Mouse (Mus musculus) layer of hippocampus, adult 8-10 months (tissue): ENCODE results near the gene Ropn1l. TPM values are rescaled to one million over a fixed set of nuclear protein-coding genes. Genes with fewer than 3 reads are reported as not detected.

Source experiments
- DNase-seq, 2 experiments: peaks; one replicate each; pipeline ENCODE4 v3.0.0; 2022; ENCODE audit warnings: low spot score in 2 of 2
- total RNA-seq, 4 experiments: library from RNA; stranded (reverse); gene quantifications; 2 replicates each; pipeline ENCODE4 v1.2.4; 2022

Gene Ropn1l
- total RNA-seq, 4 experiments from 2014 or later, result 0.45 to 1.2 (median 1.2) TPM; not detected in 1

DNA sequence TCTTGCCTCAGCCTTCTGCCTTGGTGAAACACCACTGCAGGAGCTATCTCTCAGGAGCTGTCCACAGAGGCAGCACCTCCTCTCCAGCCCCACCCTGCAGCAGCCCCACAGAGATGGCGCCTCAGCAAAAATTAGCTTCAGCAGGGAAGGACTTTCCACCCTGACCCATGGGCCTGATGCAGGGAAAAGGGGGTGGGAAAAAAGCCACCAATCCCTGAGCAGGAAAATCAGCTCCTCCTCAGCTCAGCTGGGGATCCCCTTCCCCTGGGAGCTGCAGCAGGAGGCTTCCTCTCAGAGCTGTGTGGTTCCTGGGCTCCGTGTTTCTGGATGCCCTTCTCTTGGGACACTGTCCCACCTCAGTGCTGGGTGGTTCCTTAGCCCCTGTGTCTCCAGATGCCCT, 3.8 kb downstream of the Ropn1l start:
- no peak for DNase-seq

DNA sequence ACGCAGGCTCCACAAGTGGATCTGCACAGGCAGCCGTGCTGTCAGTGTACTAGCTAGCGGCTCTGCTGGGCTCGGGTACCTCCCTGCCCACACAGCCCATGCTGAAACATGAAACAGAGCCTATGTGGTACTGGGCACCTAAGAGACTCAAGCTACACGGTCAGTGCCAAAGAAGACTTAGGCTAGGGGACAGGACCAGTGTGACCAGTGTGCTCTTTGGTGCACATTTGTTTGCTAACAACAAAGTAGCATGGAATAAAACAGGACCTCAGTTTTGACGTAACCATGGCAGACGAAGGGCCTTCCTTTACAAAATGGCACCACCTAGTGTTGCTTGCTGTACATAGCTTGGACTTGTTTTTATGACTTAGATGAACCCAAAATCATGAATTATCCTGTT, 6.4 kb downstream of the Ropn1l start:
- peak in 1 of 2 experiments; percentile 70 for DNase-seq

DNA sequence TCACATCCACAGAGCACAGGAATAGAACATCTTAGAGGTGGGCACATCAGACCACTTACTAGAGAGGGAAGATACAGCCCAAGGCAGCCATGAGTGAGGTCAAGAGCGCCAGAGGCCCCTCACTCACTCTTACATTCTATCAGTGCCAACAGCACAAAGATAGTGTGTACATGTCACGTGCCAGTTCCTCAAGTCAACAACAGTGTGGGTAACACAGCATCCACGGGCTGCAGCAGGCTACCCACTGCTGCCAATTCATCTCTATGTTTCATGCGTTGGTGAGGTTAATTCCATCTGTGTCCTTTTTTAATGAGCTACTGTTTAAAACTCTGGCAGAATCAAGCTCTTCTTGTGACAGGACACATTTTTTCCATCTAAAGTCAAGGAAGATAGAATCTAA, 10.8 kb downstream of the Ropn1l start:
- DNase-seq, result peak; percentile 53

DNA sequence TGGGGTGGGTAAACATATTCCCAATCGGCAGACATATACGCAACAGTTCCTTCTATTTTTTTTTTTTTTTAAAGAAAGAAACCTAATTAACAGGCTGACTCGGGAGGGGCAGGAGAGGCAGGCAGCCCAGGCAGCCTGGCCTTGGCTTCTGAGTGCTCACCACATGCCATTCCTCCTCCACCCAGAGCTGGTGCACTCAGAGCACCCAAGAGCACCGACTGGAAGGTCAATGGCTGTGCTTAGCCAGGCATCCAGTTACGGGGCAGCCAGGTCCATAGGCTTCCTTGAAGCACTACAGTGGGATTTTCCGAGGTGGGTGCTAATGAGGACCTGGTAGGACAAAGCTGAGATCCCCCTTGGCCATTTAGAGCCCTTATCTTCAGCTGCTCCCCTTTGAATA, 11.5 kb downstream of the Ropn1l start:
- no peak for DNase-seq

DNA sequence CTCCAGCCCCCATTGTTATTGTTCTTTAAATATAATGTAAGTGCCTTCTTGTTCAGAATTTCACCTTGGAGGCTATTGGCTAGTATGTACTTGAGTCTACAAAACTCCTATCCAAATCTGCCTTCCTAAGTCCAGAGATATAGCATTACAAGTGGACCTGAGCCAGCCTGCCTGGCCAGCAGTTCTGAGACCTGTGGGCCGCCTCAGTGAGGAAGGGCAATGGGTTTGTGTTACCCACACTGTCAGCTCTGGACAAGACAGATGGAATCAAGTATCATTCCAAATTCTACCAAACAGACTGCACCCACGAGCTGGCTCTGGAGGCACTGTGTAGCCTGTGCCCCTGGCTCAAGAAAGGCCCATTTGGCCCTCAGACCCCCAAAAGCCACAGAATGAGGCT, 16.7 kb downstream of the Ropn1l start:
- DNase-seq, result no peak

DNA sequence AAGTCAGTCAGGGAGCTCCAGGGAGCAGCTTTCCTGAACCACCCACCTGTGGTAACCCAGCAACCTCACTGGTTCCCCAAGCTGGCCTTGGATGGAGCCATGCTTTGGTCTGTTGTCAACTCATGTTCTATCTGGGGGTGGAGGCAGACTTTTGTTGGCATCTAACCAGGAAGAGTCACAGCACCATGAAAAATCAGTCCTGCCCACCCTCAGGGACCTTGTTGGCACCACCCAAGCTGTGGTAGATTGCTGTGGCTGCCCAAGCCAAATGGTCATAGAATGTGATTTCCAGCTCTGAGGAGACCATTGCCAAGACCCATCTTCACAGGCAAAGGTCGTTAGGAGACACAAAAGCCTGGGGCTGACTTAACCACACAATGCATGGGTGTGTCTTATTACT, 17.5 kb downstream of the Ropn1l start:
- DNase-seq, result no peak

DNA sequence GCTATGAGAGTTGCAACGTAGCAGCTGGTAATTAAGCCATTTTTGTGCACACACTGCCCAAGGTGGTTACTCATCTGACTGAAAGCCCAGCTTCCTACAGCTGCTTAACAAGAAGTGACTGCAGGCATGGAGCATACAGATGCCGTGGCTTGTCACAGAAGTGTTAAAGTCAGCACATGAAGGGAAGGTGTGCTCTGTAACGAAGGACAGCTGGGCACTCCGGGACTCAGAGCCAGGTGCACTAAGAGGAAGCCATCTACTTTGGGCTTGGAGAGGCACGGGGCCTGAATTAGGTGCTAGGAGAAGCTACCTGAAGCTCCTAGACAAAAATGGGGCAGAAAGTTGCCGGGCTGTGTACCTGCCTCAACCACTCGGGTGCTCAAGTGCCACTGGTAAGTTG, 19.8 kb downstream of the Ropn1l start:
- DNase-seq, result no peak

DNA sequence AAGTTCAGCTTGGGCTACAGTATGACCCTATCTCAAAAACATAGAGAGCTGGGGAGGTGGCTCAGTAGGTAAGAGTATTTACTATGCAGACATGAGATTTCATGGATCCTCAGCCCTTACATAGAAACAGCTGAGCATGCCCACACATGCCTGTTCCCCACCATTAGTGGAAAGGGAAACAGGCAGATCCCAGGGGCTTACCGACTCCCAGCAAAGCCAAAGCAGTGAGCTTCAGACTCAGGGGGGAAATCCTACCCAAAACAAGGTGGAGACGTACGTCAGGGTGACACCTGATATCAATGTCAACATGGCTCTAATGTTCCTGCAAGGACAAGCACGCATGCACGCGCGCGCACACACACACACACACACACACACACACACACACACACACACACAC, 21.7 kb downstream of the Ropn1l start:
- no peak for DNase-seq

DNA sequence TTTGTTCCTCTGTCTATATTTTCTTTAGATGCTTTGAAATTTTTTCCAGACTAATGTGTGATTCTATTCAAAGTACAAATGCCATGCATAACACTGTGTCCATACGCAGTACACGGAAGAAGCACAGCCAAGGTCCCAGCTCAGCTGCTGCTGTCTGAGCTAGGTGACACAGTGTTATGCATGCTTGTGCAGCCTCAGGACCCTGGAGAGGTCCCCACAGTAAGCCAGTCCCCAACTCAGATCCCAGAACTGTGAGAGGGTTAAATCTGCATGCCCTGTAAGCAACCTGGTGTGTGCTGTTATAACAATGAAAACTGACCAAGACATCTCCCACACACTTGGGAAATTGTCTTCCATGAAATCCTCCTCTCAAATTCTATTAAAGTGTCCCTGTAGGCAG, 23.5 kb downstream of the Ropn1l start:
- no peak for DNase-seq

DNA sequence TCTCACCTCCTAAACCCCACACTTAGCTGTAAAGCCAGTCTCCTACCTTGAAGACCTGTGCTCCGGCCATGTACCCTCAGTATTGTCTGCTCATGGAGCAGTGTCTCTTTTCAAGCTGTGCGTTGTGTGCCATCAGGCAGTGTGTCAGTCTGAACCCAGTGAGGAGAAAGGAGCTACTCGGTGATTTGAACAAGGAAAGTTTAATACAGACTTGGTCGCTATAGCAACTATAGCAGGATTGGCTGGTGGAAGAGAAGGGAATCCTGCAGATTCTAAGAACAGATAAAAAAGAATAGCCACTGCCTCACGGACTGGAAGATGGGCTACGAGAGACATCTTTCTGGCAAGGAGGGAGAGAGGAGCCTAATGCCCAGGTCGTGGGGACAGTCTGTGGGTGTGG, 24.1 kb downstream of the Ropn1l start:
- no peak for DNase-seq

DNA sequence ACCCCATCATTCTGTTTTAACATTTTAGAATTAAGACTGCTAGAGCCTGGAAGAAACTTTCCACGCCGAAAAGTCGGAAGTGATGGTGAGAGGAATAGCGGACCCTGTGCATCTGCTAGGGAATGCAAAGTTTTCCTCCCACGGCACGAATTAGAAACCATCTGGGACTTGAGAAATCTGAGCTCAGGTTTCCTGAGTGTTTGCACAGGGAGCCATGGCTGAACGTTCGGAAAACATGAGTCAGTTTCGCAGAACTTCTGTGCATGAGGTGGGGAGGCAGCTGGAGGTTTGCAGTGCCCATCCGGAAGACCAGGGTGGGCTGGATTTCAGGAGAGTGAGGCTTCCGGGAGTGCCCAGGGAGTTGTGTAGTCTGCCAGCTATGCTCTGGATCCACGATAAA, 25.0 kb downstream of the Ropn1l start:
- DNase-seq, result peak; percentile 74 to 77

DNA sequence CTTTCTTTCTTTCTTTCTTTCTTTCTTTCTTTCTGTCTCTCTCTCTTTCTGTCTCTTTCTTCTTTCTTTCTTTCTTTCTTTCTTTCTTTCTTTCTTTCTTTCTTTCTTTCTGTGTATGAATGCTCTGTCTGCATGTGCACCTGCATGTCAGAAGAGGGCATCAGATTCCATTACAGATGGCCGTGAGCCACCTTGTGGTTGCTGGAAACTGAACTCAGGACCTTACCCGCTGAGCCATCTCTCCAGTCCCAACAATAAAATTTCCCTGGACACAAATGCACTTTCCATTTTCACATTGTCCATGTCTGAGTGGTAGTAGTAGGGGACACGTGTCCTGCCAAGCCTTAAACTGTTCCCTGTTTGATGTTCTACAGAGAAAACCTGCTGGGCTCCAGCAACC, 26.1 kb downstream of the Ropn1l start:
- no peak for DNase-seq

DNA sequence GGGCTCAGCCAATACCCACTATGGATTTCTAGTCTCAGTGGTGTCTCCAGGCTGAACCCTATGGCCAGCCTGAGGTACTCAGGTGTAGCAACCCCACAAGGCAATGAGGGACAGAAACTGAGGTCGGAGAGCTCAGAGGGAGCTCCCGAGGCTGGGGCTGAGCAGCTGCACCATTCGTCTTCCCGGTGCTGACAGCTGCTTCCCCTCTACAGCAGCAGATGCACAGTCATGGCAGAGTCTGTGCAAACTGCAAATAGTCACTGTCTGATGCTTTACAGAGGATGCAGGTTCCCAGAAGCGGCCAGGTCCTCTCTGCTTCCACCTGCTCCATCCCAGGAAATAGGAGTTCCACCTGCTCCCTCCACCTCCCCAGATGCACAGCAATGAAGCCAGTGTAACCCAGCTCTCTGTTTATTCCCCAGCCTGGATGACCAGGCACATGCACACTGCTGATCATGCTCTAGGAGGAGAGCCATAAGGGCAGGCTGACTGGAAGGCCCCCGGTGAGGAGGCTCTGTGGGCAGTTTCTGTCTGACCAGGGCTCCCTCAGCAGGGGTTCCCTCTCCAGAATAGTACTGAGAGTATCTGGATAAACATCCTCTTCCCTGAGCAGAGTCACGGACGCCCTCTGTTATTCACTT, 27.4 kb downstream of the Ropn1l start:
- DNase-seq, result peak; percentile 39 to 44

DNA sequence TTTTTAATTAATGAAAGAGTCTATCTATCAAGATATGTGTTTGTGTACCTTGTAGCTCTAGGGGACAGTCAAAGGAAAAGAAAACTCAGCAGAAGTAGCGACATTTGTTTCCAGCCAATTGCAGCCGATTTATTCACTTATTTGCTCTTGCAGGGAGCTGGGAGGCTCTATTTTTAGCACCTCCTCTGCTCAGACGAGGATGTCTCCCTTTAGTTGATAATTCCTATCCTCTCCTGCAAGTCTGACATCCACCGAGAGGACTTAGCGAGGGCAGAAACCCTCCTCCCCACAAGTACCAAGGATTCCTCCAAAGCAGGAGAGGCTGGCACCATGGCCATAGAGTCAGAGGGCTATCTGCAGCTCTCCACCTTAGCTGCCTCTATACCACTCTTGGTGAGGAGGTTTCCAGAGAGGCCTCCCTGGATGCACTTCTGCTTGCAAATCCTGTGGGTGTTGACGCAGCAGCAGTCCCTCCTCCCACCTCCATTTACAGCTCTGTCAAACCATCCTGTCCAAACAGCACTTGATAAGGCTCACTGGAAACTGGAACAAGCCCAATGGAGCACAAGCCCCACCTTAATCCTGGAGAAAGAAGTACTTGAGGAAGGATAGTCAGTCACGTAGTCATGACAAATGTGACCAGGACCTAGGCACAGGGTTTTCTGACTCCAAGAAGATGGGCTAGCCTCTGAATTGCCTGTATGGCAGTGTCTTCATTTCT, 30.7 kb downstream of the Ropn1l start:
- DNase-seq, result no peak

DNA sequence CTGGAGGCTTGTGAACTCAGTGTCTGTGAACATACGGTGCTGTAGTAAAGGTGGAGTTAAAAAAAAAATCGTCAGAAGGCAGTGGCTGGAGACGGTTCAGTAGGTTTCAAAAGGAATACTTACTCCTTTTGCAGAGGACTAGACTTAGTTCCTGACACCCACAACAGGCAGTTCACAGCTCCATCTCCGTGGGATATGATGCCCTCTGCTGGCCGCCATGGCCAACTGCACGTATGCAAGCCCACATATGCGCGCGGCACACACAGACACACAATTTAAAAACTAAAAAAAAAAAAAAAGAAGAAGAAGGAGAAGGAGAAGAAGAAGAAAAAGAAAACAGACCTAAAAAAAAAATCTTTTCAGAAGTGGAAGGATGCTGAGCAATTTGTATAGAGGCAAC, 34.5 kb downstream of the Ropn1l start:
- DNase-seq, result no peak

DNA sequence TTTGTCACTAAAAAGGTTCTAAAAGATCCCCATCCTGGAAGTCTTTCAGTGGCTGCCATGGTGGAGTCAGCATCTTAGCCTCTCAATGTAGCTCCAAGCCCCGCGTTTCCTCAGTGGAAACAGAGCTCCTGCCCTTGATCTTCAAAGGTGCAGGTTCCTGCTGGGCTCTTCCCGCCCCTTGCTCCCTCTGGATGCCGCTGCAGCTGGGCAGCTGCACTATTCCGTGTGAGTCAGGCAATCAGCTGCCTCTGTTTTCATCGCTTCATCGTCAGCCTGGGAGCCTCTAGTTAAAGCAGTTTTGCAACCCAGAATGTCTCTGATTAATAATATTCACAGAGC, 34.9 kb downstream of the Ropn1l start:
- DNase-seq, result no peak

DNA sequence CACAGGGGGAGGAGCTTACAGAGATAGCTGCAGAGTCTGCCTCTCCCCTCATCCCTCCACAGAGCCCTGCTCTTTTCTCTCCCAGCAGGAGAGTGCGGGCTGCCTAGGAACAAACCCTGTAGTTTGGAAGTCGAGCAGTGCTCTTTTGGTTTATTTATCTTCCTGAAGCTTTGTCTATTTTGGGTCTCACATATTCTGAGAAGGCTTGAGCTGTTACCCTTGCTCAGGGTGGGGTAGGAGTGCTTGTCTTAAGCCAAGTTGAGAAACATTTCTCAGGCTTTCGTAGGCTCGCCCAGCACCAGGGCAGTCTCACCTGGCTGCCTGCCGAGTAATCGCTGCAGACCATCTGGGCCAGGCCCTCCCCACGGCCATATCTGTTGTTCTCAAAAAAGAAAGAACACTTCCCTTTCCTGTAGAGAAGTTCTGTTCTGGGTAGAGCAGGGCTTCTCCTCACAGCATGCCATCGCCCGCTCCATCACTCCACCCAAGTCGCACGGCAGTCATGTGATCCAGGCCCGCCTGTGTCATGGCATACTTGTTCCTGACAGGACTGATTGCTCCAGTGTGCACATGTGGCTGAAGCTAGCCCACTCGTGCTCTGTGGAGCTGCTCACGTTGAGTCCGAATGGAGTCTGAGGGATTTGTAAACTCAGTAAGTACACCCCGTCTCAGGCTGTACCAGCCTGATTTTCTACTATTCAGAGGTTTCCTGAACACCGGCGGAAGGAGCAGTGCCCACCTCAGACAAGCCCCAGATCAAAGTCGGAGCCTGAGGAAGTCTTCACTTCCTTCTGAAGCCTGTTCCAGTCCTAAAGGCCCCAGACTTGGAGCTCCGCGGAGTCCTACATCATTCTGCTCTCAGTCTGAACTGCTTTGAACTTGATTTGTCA, 35.5 kb downstream of the Ropn1l start:
- peak in 1 of 2 experiments; percentile 50 for DNase-seq

DNA sequence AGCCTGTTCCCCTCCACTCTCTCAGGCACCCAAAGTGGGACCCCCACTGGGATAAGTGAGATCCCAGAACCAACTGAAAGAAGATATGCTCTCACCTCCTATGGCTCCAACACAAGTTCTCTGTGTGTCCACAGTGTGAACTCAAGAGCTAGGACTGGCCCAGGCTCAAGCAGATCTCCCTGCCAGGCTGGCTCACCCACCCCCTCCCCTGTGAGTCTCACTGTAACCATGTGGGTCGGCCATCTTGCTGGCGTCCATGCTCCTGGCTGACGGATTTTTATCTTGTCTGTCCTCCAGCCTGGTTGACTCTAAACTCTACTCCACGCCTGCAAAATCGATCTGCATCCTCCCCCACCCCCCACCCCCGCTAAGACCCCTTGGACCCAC, 36.1 kb downstream of the Ropn1l start:
- no peak for DNase-seq

DNA sequence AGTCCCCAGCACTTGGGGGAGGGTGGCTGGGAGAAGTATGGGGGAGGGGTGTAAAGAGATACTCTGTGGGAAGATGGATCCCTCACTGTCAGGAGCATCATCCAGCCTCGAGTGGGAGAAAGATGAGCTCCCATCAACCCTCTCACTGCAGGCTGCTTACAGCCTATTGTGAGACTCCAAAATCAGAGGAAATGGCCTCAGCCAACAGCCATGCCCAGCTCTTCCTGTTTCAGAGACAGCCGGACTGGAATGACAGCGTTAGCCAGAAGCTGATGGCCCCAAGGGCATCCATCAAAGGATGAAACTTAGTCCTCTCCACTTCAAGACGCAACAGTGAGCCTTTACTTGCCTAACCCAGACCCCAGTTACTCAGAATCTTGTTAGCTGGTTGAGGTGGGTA, 38.4 kb downstream of the Ropn1l start:
- DNase-seq, result no peak

DNA sequence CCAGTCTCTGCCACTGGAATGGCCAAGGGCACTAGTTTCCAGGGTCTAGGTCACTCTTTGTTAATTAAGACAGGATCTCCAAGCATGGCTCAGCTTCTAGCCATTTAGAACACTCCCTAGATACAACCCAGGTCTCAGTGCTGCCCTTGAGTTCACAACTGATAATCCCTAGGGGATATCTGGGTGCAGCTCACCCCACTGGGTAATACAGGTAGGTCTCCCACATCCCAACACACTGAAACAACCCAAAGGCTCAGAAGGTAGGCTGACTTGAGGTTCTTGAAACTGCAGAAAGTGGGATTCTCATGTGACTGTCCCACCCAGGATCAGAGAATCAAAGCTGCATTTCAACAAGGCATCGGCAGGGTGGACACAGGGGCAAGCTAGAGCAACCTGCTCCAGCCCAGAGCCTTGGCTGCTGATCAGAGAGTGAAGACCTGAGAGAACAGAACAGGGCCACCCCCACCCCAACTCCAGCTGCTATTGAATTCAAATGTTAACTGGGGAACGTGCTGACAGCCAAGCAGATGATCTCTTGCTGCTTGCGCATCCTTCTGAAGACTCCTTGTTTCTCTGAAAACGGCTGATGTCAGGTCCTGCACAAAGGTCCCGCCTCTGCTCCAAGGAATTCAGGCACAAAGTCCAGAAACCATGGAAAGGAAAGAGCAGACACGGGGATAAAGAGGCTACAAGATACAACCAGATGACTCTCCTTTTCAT, 39.2 kb downstream of the Ropn1l start:
- DNase-seq, result no peak

DNA sequence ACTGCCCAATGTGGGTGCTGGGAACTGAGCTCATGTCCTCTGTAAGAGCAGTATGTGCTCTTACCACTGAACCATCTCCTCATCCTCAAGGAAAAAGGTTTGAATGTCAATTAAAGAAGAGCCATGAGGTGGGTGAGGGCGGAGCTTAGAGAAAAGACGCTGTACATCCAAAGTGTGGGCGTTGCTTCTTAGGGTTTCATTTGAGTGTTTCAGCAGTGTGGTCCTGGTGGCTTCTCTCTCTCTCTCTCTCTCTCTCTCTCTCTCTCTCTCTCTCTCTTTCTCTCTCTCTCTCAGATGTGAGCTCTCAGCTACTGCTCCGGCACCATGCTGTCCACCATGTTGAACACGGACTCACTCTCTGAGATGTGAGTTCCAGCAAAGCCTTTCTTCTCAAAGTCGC, 39.9 kb downstream of the Ropn1l start:
- no peak for DNase-seq

DNA sequence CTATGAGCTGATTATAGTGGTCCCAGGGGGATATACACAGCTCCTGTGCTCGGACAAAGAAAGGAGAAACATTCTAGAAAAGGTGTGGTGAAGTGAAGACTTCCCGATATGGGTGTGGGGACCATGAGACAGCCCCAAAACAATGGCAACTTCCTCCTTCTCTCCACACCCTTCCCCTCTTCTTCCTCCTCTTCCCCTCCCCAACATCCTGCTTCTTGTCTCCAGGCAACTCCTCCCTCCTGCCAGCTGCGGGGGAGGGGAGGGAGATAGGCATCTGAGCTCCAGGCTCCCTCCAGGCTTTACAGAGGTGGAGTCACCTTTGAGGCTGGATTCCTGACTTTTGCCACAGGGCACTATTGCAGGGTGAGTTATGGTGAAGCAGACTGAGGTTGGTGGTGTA, 40.6 kb downstream of the Ropn1l start:
- no peak for DNase-seq
